Mouse (Mus musculus) cerebellum, postnatal 25 days (tissue): ENCODE results near the gene Cfap97d1.
"Not testable (repeated sequence)": the region's sequence is repeated elsewhere in the genome, so short reads cannot be mapped to it uniquely, and the experiment has no call there.

Experiments used
- DNase-seq, 2 experiments: peaks; one replicate each; pipeline ENCODE4 v3.0.0; 2021; ENCODE audit warnings: mixed read lengths in 2 of 2

Cfap97d1 gene

GRCm38 (mm10) chr11:101974181-101974580 is 9.9 kb upstream of the Cfap97d1 start:
- DNase-seq = no peak

GRCm38 (mm10) chr11:101974923-101975322 is 9.2 kb upstream of the Cfap97d1 start:
- DNase-seq = peak in 1 of 2 experiments; percentile 71

- DNase-seq = no peak
Observed at GRCm38 (mm10) chr11:101976949-101977348, 7.1 kb upstream of the Cfap97d1 start.

GRCm38 (mm10) chr11:101979140-101979539 is 4.9 kb upstream of the Cfap97d1 start:
- peak in 1 of 2 experiments; percentile 57 for DNase-seq

GRCm38 (mm10) chr11:101980603-101981157 is 3.4 kb upstream of the Cfap97d1 start:
- no peak for DNase-seq

GRCm38 (mm10) chr11:101981850-101982249 is 2.2 kb upstream of the Cfap97d1 start:
- no peak for DNase-seq

- DNase-seq = no peak
Observed at GRCm38 (mm10) chr11:101982981-101983411, 1.1 kb upstream of the Cfap97d1 start.

- DNase-seq = no peak
Observed at GRCm38 (mm10) chr11:101983431-101983921, 603 bp upstream of the Cfap97d1 start.

GRCm38 (mm10) chr11:101985450-101985849 is 1.4 kb downstream of the Cfap97d1 start:
- not testable (repeated sequence) for DNase-seq

- DNase-seq = peak; percentile 91 to 92
Observed at GRCm38 (mm10) chr11:101985990-101986389, 1.9 kb downstream of the Cfap97d1 start.

GRCm38 (mm10) chr11:101986913-101987312 is 2.8 kb downstream of the Cfap97d1 start, which contains the start of gene Dusp3:
Dusp3 (minus strand) TSS chr11:101987013.
- no peak for DNase-seq

GRCm38 (mm10) chr11:101990244-101990643 is 6.2 kb downstream of the Cfap97d1 start:
- no peak for DNase-seq

- no peak for DNase-seq
Observed at GRCm38 (mm10) chr11:101991813-101992212, 7.7 kb downstream of the Cfap97d1 start.

GRCm38 (mm10) chr11:101992411-101992810 is 8.3 kb downstream of the Cfap97d1 start:
- no peak for DNase-seq

GRCm38 (mm10) chr11:101994100-101994499 is 10.0 kb downstream of the Cfap97d1 start:
- DNase-seq = peak in 1 of 2 experiments; percentile 54

GRCm38 (mm10) chr11:101995938-101996337 is 11.9 kb downstream of the Cfap97d1 start:
- DNase-seq = no peak

- DNase-seq = no peak
Observed at GRCm38 (mm10) chr11:101998258-101998657, 14.2 kb downstream of the Cfap97d1 start.

GRCm38 (mm10) chr11:101999466-101999865 is 15.4 kb downstream of the Cfap97d1 start:
- DNase-seq = peak in 1 of 2 experiments; percentile 40

GRCm38 (mm10) chr11:102004251-102004650 is 20.2 kb downstream of the Cfap97d1 start:
- DNase-seq = peak in 1 of 2 experiments; percentile 61

GRCm38 (mm10) chr11:102006271-102006670 is 22.2 kb downstream of the Cfap97d1 start:
- DNase-seq = no peak

GRCm38 (mm10) chr11:102006688-102007087 is 22.6 kb downstream of the Cfap97d1 start:
- peak in 1 of 2 experiments; percentile 54 for DNase-seq

GRCm38 (mm10) chr11:102008372-102008771 is 24.3 kb downstream of the Cfap97d1 start:
- DNase-seq = no peak

GRCm38 (mm10) chr11:102008954-102009637 is 25.0 kb downstream of the Cfap97d1 start:
- DNase-seq = no peak

- DNase-seq = peak; percentile 77 to 81
Observed at GRCm38 (mm10) chr11:102010140-102010539, 26.1 kb downstream of the Cfap97d1 start.
